Mouse (Mus musculus) lung, adult 2 months (tissue): Measurements from ENCODE around the gene Islr. TPM values are rescaled to one million over a fixed set of nuclear protein-coding genes. Genes with fewer than 3 reads are reported as not detected.

Source experiments
- DNase-seq: peaks from one replicate; pipeline ENCODE4 v3.0.0; 2022
- H3K4me1 ChIP-seq: fragments of 200-500 bp; 2 replicates; pipeline ENCODE4 v1.6.1; 2011; ENCODE audit warnings: low read length; ENCODE audit not compliant: control insufficient read depth, insufficient read depth
- H3K4me3 ChIP-seq: fragments of 200-500 bp; replicated peaks from 2 replicates; pipeline ENCODE3; 2011; ENCODE audit warnings: low read depth, mild to moderate bottlenecking, control low read depth, low read length; ENCODE audit errors: extremely low read depth
- CTCF ChIP-seq: fragments of 200-500 bp; IDR thresholded peaks from 2 replicates; pipeline ENCODE4 v1.5.1; 2011; ENCODE audit warnings: mild to moderate bottlenecking, low read length, control low read depth; ENCODE audit not compliant: insufficient read depth
- POLR2A ChIP-seq: fragments of 200-500 bp; IDR thresholded peaks from 2 replicates; pipeline ENCODE4 v1.6.1; 2011; ENCODE audit warnings: low read depth, mild to moderate bottlenecking, control low read depth, low read length, borderline replicate concordance; ENCODE audit errors: extremely low read depth
- WGBS: fragments of 180-500 bp; shearing (Covaris S2); methylation state at CpG from one replicate; pipeline ENCODE4 v1.1.7; 2018; 5-methylcytosine and 5-hydroxymethylcytosine counted together
- polyA plus RNA-seq: library from polyadenylated mRNA; depleted of rRNA; stranded (reverse); fragments of >200 nt; gene quantifications from 2 replicates; pipeline ENCODE4 v1.2.3, GENCODE M21; 2012

Gene Islr
- polyA plus RNA-seq, 1 experiment = 74.0 TPM

- Histone ChIP-seq H3K4me1 (no peaks in the 10 kb centered on the region), H3K4me3 (no peak overlapping the region)
- no peak for TF ChIP-seq POLR2A
- TF ChIP-seq CTCF = no peak
- WGBS = 85% methylated on average over 22 of the region's 22 CpGs
- no peak for DNase-seq
Measured at GRCm38 (mm10) chr9:58156819-58157560, 47.1 kb downstream of the Islr start.

GRCm38 (mm10) chr9:58155366-58155765 is 48.7 kb downstream of the Islr start:
- Histone ChIP-seq H3K4me3 (no peak overlapping the region), H3K4me1 (no peaks in the 10 kb centered on the region)
- TF ChIP-seq CTCF (no peak), POLR2A (no peak)
- DNase-seq = no peak
- 56% methylated on average over 3 of the region's 3 CpGs for WGBS

- WGBS = 77% methylated on average over 3 of the region's 3 CpGs
- no peak for TF ChIP-seq CTCF
- no peak for TF ChIP-seq POLR2A
- Histone ChIP-seq H3K4me1 (no peaks in the 10 kb centered on the region), H3K4me3 (no peak overlapping the region)
- DNase-seq = no peak
Measured at GRCm38 (mm10) chr9:58153095-58153494, 51.0 kb downstream of the Islr start.

- Histone ChIP-seq H3K4me3 (no peak overlapping the region), H3K4me1 (no peaks in the 10 kb centered on the region)
- WGBS = 73% methylated on average over 4 of the region's 4 CpGs
- TF ChIP-seq CTCF (peak; percentile 39), POLR2A (no peak)
- peak; percentile 17 for DNase-seq
Measured at GRCm38 (mm10) chr9:58150733-58151361, 53.3 kb downstream of the Islr start.

- DNase-seq = no peak
- no peak overlapping the region for H3K4me3 ChIP-seq
- no peak for TF ChIP-seq POLR2A
- TF ChIP-seq CTCF = no peak
- no peaks in the 10 kb centered on the region for H3K4me1 ChIP-seq
- 63% methylated on average over 2 of the region's 2 CpGs for WGBS
Measured at GRCm38 (mm10) chr9:58148806-58149205, 55.3 kb downstream of the Islr start.

GRCm38 (mm10) chr9:58145417-58145816 is 58.7 kb downstream of the Islr start:
- TF ChIP-seq CTCF = no peak
- Histone ChIP-seq H3K4me3 (no peak overlapping the region), H3K4me1 (no peaks in the 10 kb centered on the region)
- 75% methylated on average over 5 of the region's 5 CpGs for WGBS
- DNase-seq = no peak

- 96% methylated on average over 1 of the region's 1 CpGs for WGBS
Measured at GRCm38 (mm10) chr9:58144664-58145063, 59.4 kb downstream of the Islr start.

GRCm38 (mm10) chr9:58143419-58143818 is 60.7 kb downstream of the Islr start:
- no peak overlapping the region for H3K4me3 ChIP-seq
- DNase-seq = no peak
- WGBS = 28% methylated on average over 7 of the region's 7 CpGs

More at GRCm38 (mm10) chr9:58144664-58145063, 59.4 kb downstream of the Islr start:
- TF ChIP-seq POLR2A (no peak), CTCF (no peak)
- Histone ChIP-seq H3K4me3 (no peak overlapping the region), H3K4me1 (peaks cover 2% of the 10 kb centered on the region)
- no peak for DNase-seq

GRCm38 (mm10) chr9:58139947-58140346 is 64.2 kb downstream of the Islr start:
- peak; percentile 17 for DNase-seq
- 0 out of 2 replicates have a peak, but pooled peaks have one; percentile 13 for TF ChIP-seq POLR2A
- no peak for TF ChIP-seq CTCF
- H3K4me1 ChIP-seq = peaks cover 5% of the 10 kb centered on the region
- H3K4me3 ChIP-seq = no peak overlapping the region
- 8% methylated on average over 6 of the region's 6 CpGs for WGBS

More at GRCm38 (mm10) chr9:58143419-58143818, 60.7 kb downstream of the Islr start:
- TF ChIP-seq CTCF = no peak
- no peak for TF ChIP-seq POLR2A
- peaks cover 5% of the 10 kb centered on the region for H3K4me1 ChIP-seq

GRCm38 (mm10) chr9:58135921-58136321 is 68.2 kb downstream of the Islr start:
- Histone ChIP-seq H3K4me1 (peaks cover 5% of the 10 kb centered on the region), H3K4me3 (no peak overlapping the region)
- TF ChIP-seq POLR2A = no peak
- TF ChIP-seq CTCF = no peak
- WGBS = 47% methylated on average over 2 of the region's 2 CpGs
- DNase-seq = no peak
